Mouse (Mus musculus) intestine, embryonic 15.5 days (tissue): ENCODE results near the gene Tnfrsf14. TPM values are rescaled to one million over a fixed set of nuclear protein-coding genes. Genes with fewer than 3 reads are reported as not detected.
A peak's percentile ranks its signal among the peaks of the same experiment; 100 is the strongest.

Experiments
- ATAC-seq: fragments of 200-750 bp; cut with Nextera tagmentation; 2 replicates; pipeline ENCODE4 v1.8.0; 2017; ENCODE audit warnings: moderate TSS enrichment, moderate library complexity
- H3K27ac ChIP-seq: fragments of 300-500 bp; sonication (generic); 2 replicates; pipeline ENCODE4 v1.5.1; 2015; ENCODE audit warnings: mild to moderate bottlenecking, inconsistent platforms
- H3K27me3 ChIP-seq: fragments of 300-500 bp; sonication (generic); replicated peaks from 2 replicates; pipeline ENCODE4 v1.6.1; 2015; ENCODE audit warnings: inconsistent platforms
- H3K36me3 ChIP-seq: fragments of 300-500 bp; sonication (generic); 2 replicates; pipeline ENCODE4 v1.6.1; 2015; ENCODE audit warnings: inconsistent platforms
- H3K4me1 ChIP-seq: fragments of 300-500 bp; sonication (generic); replicated peaks from 2 replicates; pipeline ENCODE4 v1.6.1; 2015; ENCODE audit warnings: inconsistent platforms
- H3K4me2 ChIP-seq: fragments of 300-500 bp; sonication (generic); replicated peaks from 2 replicates; pipeline ENCODE4 v1.6.1; 2015; ENCODE audit warnings: mild to moderate bottlenecking, inconsistent platforms
- H3K4me3 ChIP-seq: fragments of 300-500 bp; sonication (generic); replicated peaks from 2 replicates; pipeline ENCODE4 v1.5.1; 2015; ENCODE audit warnings: inconsistent platforms
- H3K9ac ChIP-seq: fragments of 300-500 bp; sonication (generic); 2 replicates; pipeline ENCODE4 v1.6.1; 2015; ENCODE audit warnings: inconsistent platforms
- H3K9me3 ChIP-seq: fragments of 300-500 bp; sonication (generic); 2 replicates; pipeline ENCODE4 v1.6.1; 2016; ENCODE audit warnings: inconsistent platforms
- WGBS: fragments of 180-500 bp; shearing (Covaris S2); methylation state at CpG from one replicate; pipeline ENCODE4 v1.1.7; 2015; 5-methylcytosine and 5-hydroxymethylcytosine counted together
- polyA plus RNA-seq: library from polyadenylated mRNA; unstranded; fragments of >200 nt; fragmentation: Nextera tagmentation; extraction: Ambion mirVana; gene quantifications from 2 replicates; pipeline ENCODE4 v1.2.1, GENCODE M21; 2015

Gene Tnfrsf14
- polyA plus RNA-seq, 1 experiment from 2014 or later: 3.0 TPM

DNA sequence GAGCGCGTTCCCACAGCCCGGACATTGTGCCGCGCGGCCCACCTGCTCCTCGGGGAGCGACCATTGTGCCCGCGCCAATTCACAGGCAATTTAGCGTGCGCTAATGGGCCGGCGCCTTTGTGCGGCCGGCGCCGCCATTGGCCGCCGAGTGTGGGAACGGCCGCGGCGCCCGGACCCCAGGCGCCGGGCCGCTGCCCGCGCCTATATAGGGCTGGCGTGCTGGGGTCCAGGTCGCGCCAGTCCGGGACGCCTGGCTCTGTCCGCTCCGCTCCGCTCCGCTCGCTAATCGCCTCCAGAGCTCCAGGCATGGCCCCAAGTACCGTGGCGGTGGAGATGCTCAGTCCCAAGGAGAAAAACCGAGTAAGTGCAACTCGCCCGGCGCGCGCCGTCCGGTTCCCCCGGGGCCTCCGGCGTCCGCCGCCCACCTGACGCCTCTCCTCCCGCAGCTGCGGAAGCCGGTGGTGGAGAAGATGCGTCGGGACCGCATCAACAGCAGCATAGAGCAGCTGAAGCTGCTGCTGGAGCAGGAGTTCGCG is 32.4 kb upstream of the Tnfrsf14 start, which contains the start of gene Hes5:
Gene Hes5 (plus strand): TSS at position 234 of the 536 bp plus-strand sequence.
- H3K4me3 ChIP-seq: peak within 1 kb of the TSS; percentile 43
- no peaks in the 10 kb centered on the region for H3K9me3 ChIP-seq
- H3K27me3 ChIP-seq: peaks cover 72% of the 10 kb centered on the region
- under 1% methylated on average over 65 of the region's 65 CpGs for WGBS
- H3K4me1 ChIP-seq: peaks cover 47% of the 10 kb centered on the region
- H3K9ac ChIP-seq: peak within 1 kb of the TSS; percentile 38
- no peak within 1 kb of the TSS for H3K27ac ChIP-seq
- H3K36me3 ChIP-seq: no peaks in the 10 kb centered on the region
- ATAC-seq: no peak
- H3K4me2 ChIP-seq: peak within 1 kb of the TSS; percentile 79

DNA sequence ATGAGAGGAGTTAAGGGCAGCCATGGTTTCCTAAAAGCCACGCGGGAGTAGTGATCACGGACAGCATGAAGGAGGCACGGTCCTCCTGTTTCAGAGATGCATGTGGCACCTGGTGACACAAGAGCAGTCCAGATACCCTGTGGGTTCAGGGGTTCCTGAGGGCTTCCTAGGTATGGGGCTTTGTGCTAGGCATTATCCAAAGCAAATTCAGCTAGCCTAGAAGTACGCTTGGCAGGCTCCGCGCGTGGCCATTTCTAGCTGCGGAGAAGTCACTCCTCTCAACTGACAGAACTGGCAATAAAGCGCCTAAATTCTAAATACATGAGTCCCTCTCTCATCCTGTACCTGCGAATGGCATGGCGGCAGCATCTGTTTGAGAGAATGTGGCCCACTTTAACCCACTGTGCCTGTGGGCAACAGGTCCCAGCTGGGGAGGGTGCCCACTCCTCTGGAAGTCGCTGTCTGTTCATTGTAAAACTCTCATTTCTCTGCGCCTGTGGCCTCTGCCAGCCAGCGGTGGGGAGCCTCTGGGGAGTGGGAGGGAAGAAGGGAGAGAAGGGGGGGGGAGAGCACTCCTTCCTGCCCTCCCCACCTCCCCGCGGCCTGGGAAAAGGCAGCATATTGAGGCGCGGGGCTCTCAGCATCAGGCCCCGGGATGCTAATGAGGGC is 31.8 kb upstream of the Tnfrsf14 start:
- H3K9me3 ChIP-seq: no peaks in the 10 kb centered on the region
- H3K27me3 ChIP-seq: peaks cover 76% of the 10 kb centered on the region
- peaks cover 41% of the 10 kb centered on the region for H3K4me1 ChIP-seq
- ATAC-seq: no peak
- no peak overlapping the region for H3K27ac ChIP-seq
- no peaks in the 10 kb centered on the region for H3K36me3 ChIP-seq
- H3K4me2 ChIP-seq: peak overlapping the region; percentile 79
- WGBS: 23% methylated on average over 20 of the region's 20 CpGs
- H3K4me3 ChIP-seq: peak overlapping the region; percentile 43
- H3K9ac ChIP-seq: 0 out of 2 replicates have a peak overlapping the region, but pooled peaks have one; percentile 38

DNA sequence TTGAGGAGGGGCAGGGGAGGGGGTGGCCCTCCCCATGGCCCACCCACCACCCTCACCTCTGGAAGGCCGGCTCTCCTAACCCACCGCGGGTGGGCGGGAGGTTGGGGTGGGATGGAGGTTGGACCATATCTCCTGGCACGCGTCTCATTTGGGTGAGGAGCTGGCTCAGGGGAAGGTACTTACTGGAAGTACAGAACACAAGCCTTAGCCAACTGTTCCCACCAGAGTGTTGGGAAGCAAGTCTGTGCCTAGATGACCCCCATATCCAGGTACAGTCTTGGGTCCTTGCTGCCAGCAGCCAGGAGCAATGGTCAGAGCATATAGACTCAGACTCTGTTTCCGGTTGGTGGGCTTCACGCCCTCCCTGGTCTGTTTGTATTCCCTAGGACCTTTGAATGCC is 30.3 kb upstream of the Tnfrsf14 start:
- Histone ChIP-seq H3K9me3 (no peaks in the 10 kb centered on the region), H3K36me3 (no peaks in the 10 kb centered on the region), H3K27me3 (peaks cover 90% of the 10 kb centered on the region), H3K9ac (no peak overlapping the region), H3K4me1 (peaks cover 35% of the 10 kb centered on the region), H3K4me2 (no peak overlapping the region), H3K4me3 (no peak overlapping the region), H3K27ac (no peak overlapping the region)
- WGBS: 25% methylated on average over 8 of the region's 8 CpGs
- no peak for ATAC-seq

DNA sequence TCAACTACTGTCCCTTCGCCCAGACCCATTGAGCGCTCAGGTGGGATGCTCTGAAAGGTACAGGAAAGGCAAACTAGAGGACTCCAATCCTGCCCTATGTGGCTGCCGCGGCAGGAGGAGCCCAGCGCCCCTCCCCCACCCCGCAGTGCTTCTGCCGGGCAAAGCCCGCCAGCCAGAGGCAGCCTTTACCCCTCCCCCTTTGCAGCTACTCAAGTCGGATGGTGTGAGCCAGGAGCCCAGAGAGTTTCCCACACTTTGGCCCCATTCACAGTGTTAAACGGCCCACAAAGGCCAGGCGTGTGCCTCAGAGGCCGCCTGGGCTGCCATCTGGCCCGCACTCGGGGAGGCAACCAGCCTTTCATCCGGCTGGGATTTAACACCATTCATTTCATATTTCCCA is 29.8 kb upstream of the Tnfrsf14 start:
- ATAC-seq: no peak
- Histone ChIP-seq H3K36me3 (no peaks in the 10 kb centered on the region), H3K27ac (no peak overlapping the region), H3K9ac (peak overlapping the region; percentile 4; the same call in 1 of the 2 replicates), H3K27me3 (peaks cover 90% of the 10 kb centered on the region), H3K4me1 (peaks cover 31% of the 10 kb centered on the region), H3K9me3 (no peaks in the 10 kb centered on the region), H3K4me3 (no peak overlapping the region), H3K4me2 (peak overlapping the region; percentile 38)
- WGBS: 6% methylated on average over 15 of the region's 15 CpGs

DNA sequence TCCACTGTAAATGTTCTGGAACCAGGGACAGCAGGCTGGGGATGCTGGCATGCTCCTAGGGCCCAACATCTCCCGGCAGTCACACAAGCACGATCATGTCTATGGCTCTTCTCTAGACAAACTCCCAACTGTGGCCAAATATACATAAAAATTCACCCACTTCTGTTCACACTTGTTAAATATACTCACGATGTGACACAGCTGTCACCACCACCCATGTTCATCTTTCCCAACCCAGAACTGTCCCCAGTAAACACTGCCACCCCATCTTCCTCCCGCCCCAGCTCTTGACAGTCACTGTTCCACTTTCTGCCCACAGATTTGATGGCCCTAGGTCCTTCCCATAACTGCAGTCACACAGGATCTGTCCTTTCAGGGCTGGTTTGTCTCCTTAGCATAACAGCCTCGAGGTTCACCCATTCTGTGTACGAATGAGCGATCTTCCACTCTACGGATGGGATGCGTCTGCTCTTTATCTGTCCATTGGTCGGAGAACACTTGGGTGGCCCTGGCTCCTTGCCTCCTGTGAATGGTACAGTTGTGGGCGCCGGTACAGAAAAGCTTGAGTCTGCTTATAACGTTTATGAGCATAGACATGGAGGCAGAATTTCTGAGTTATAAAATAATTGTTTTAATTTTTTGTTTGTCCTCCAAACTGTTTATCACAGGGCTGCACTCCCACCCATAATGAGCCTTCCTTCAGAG is 29.1 kb upstream of the Tnfrsf14 start:
- Histone ChIP-seq H3K27me3 (peaks cover 90% of the 10 kb centered on the region), H3K4me1 (peaks cover 28% of the 10 kb centered on the region)
- 45% methylated on average over 13 of the region's 13 CpGs for WGBS

DNA sequence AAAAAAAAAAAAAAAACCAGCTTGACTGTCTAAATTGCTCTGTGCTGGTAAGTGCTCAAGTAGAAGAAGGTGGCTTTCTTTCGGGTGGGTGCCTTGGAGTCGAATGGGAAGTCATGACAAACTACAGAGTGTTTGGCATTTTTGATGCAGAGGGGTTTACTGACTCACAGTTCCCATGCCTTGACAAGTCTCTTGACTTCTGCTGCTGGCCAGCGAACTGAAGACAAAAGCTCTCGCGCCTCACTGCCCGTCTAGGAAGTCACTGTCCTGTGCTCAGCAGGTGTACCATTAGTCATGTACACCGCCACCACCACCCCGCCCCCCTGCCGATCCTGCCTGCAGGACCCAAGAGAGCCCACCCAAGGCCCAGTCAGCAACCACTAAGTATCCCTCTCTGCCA is 28.2 kb upstream of the Tnfrsf14 start:
- H3K36me3 ChIP-seq: no peaks in the 10 kb centered on the region
- no peak overlapping the region for H3K27ac ChIP-seq
- WGBS: 49% methylated on average over 9 of the region's 9 CpGs
- ATAC-seq: no peak
- peaks cover 90% of the 10 kb centered on the region for H3K27me3 ChIP-seq
- H3K9me3 ChIP-seq: no peaks in the 10 kb centered on the region
- no peak overlapping the region for H3K9ac ChIP-seq
- no peak overlapping the region for H3K4me3 ChIP-seq
- no peak overlapping the region for H3K4me2 ChIP-seq
- peaks cover 23% of the 10 kb centered on the region for H3K4me1 ChIP-seq

More for the DNA sequence above, 29.1 kb upstream of the Tnfrsf14 start:
- Histone ChIP-seq H3K4me3 (no peak overlapping the region), H3K4me2 (no peak overlapping the region; the same call in 1 of the 2 replicates), H3K9me3 (no peaks in the 10 kb centered on the region), H3K9ac (no peak overlapping the region), H3K36me3 (no peaks in the 10 kb centered on the region), H3K27ac (no peak overlapping the region)
- ATAC-seq: no peak

DNA sequence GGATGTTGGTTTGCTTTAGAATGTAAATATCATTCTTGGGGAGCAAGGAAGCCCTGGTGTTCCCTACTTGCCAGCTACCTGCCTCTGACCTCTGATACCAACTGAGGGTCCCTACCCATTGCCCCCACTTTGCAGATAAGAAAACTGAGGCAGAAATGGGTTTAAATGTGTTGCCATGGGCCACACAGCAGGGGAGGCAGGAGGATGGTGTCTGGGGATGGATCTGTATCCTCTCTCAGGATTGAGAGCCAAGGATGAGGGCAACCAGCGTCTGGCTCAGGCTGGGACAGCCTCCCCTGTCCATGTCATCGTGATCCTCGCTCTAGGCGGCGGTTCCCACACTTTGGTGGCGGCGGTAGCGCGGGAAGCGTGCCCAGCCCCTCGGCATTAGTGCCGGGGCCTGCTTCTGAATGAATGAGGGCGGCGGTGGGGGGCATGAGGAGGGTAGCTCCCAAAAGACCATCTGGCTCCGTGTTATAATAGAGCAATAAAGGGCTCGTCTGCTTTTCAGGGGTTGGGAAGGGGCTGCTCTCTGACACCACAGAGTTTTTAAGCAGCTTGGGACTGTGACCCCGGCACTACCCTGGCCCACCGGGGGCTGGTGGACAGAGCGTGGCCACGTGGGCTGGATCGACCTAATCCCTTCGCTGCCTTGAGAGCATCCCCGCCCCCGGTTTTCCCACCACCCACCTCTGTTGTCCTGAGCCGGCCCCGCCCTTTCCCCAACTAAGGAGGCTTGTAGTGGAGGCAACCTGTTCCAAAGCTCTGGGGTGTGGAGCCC is 24.3 kb upstream of the Tnfrsf14 start:
- H3K9ac ChIP-seq: no peak overlapping the region
- H3K9me3 ChIP-seq: no peaks in the 10 kb centered on the region
- H3K4me2 ChIP-seq: no peak overlapping the region
- H3K4me1 ChIP-seq: peaks cover 13% of the 10 kb centered on the region; the same call in 1 of the 2 replicates
- H3K27me3 ChIP-seq: peaks cover 81% of the 10 kb centered on the region
- H3K4me3 ChIP-seq: no peak overlapping the region
- H3K27ac ChIP-seq: no peak overlapping the region
- no peaks in the 10 kb centered on the region for H3K36me3 ChIP-seq
- ATAC-seq: no peak; the same call in 1 of the 2 replicates
- WGBS: 3% methylated on average over 26 of the region's 26 CpGs

DNA sequence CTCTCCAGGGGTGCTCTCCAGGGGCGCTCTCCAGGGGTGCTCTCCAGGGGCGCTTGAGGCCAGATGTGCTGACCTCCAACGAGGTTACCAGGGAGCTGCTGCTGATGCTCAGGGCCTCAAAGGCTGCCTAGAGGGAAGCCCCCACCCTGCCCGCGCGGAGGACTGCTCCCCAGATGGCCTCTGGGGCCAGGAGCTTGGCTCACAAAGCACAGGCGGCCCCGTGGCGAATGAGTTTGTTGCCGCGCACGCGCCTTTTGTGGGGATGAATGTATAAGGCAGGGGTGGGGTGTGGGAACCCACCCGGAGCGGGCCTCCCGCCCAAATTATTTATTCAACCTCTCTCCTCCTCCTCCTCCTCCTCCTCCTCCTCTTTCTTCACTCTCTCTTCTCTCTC is 21.2 kb upstream of the Tnfrsf14 start:
- Histone ChIP-seq H3K9me3 (no peaks in the 10 kb centered on the region), H3K27me3 (peaks cover 60% of the 10 kb centered on the region), H3K4me1 (peaks cover 16% of the 10 kb centered on the region; the same call in 1 of the 2 replicates), H3K9ac (no peak overlapping the region), H3K36me3 (no peaks in the 10 kb centered on the region), H3K27ac (no peak overlapping the region), H3K4me3 (no peak overlapping the region), H3K4me2 (no peak overlapping the region)
- ATAC-seq: no peak
- 18% methylated on average over 16 of the region's 16 CpGs for WGBS

DNA sequence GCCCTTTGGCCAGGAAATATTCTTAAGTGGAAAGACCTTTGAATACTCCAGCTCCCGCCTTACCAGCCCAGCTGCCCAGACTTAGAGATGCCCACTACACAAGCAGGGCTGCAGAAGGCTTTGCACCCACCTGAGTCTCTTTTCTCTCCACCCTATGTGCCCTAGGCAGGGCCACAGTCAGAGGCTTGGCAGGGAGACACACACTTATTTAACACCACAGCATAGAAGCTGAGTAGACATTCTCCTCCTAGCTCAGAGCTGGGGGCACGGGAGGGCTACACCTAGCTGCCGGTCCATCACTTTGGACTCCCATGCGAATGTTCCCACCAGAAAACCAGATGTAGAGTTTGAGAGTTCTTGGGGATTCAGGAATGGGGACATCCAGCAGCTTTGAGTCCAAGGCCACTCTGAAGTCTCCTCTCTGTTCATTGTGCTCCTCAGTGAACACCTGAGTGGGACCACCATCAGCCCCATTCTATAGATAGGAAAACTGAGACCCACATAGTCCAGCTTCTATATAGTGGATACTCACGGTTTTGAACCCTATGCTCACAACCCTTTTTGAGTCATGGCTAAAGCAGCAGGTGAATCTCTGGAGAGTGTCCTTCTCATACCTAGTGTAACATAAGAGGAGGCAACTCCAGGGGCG is 20.7 kb upstream of the Tnfrsf14 start:
- H3K27me3 ChIP-seq: peaks cover 54% of the 10 kb centered on the region

DNA sequence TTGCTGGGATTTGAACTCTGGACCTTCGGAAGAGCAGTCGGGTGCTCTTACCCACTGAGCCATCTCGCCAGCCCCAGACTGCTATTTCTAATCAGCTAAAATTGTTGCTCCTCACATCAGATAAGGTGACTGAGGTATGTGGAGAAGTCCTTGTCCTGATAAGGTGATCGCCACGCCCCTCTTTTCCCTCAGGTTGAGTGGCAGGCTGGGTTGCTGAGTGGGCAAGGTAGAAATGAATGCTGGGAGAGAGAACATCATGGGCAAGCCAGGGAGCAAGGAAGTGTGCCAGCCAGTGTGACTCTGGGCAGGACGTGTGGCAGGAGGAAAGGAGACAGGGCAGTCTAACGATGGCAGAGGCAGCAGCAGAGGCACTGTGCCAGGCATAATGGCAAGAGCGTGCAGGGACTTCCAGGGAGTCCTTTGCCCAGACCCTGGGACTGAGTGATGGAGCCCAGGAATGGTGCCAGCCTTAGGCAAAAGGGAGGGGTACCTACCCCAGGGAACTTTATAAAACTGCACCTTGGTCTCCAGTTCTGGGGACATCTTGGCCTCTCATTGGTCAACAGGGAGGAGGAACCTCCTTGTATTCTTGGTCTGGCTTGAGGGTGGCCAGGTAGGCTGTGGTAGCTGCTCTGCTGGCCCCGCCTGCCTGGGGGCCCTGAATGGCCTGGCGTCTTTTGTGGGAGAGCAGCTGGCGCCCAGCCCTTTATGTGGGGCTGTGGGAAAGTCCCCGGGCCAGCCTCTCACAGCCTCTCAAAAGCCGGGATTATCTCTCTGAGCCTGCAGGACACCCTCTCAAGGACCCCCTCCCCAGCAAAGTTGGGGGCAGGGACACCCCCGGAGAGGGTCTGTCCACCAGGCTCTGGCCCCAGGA is 19.9 kb upstream of the Tnfrsf14 start:
- WGBS: 49% methylated on average over 14 of the region's 14 CpGs
- Histone ChIP-seq H3K27me3 (peaks cover 47% of the 10 kb centered on the region), H3K27ac (no peak overlapping the region), H3K4me3 (no peak overlapping the region), H3K4me2 (no peak overlapping the region), H3K36me3 (no peaks in the 10 kb centered on the region), H3K9me3 (no peaks in the 10 kb centered on the region), H3K4me1 (peaks cover 16% of the 10 kb centered on the region; the same call in 1 of the 2 replicates), H3K9ac (no peak overlapping the region)
- no peak for ATAC-seq

More for the DNA sequence above, 20.7 kb upstream of the Tnfrsf14 start:
- H3K4me1 ChIP-seq: peaks cover 16% of the 10 kb centered on the region; the same call in 1 of the 2 replicates
- H3K9me3 ChIP-seq: no peaks in the 10 kb centered on the region
- ATAC-seq: no peak
- H3K9ac ChIP-seq: no peak overlapping the region
- H3K4me2 ChIP-seq: no peak overlapping the region
- no peak overlapping the region for H3K4me3 ChIP-seq
- no peaks in the 10 kb centered on the region for H3K36me3 ChIP-seq
- 59% methylated on average over 6 of the region's 6 CpGs for WGBS
- H3K27ac ChIP-seq: no peak overlapping the region

DNA sequence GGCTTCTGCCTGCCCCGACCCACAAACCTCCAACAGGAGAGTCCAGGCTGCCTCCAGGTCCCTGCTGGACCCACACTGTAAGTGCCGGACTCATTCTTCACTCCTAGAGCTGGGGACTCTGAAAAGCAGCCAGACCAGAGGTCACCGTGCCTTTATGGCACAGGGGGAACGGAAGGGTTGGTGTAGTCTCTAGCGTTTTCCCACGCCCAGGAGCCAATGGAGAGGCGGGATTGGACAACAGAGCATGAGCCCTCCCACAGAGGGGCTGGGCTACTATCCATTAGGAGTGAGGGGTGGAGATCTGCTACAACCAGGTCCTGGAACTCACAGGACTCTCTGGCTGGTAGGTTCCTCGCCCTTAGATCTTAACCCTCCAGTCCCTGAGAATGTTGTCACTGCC is 18.0 kb upstream of the Tnfrsf14 start:
- Histone ChIP-seq H3K4me3 (peak overlapping the region; percentile 20), H3K9me3 (no peaks in the 10 kb centered on the region), H3K27me3 (peaks cover 27% of the 10 kb centered on the region), H3K4me2 (peak overlapping the region; percentile 61), H3K4me1 (peaks cover 16% of the 10 kb centered on the region; the same call in 1 of the 2 replicates), H3K36me3 (no peaks in the 10 kb centered on the region), H3K27ac (0 out of 2 replicates have a peak overlapping the region, but pooled peaks have one; percentile 54), H3K9ac (no peak overlapping the region)
- ATAC-seq: peak; percentile 95
- 2% methylated on average over 8 of the region's 8 CpGs for WGBS
